Mouse (Mus musculus) neural tube, embryonic 11.5 days (tissue): ENCODE results near the gene Map2k6. TPM values are rescaled to one million over a fixed set of nuclear protein-coding genes. Genes with fewer than 3 reads are reported as not detected.

Source experiments
- ATAC-seq: fragments of 200-750 bp; cut with Nextera tagmentation; 2 replicates; pipeline ENCODE4 v1.8.0; 2017; ENCODE audit warnings: moderate number of reproducible peaks, mild to moderate bottlenecking, moderate TSS enrichment, moderate library complexity; ENCODE audit not compliant: insufficient read depth, low FRiP score, low TSS enrichment
- DNase-seq: peaks from one replicate; pipeline ENCODE4 v3.0.0-alpha.2; 2015; ENCODE audit warnings: low spot score
- H3K27ac ChIP-seq: fragments of 300-500 bp; sonication (generic); 2 replicates; pipeline ENCODE4 v1.5.1; 2014; ENCODE audit warnings: low read depth, mild to moderate bottlenecking, low read length
- H3K27me3 ChIP-seq: fragments of 300-500 bp; sonication (generic); 2 replicates; pipeline ENCODE4 v1.6.1; 2014; ENCODE audit warnings: mild to moderate bottlenecking, low read length, mixed read lengths; ENCODE audit not compliant: control insufficient read depth, insufficient read depth
- H3K36me3 ChIP-seq: fragments of 300-500 bp; sonication (generic); 2 replicates; pipeline ENCODE4 v1.6.1; 2014; ENCODE audit warnings: mild to moderate bottlenecking, low read length, moderate library complexity, mixed read lengths; ENCODE audit not compliant: control insufficient read depth, insufficient read depth
- H3K4me1 ChIP-seq: fragments of 300-500 bp; sonication (generic); 2 replicates; pipeline ENCODE4 v1.6.1; 2014; ENCODE audit warnings: low read length, mixed read lengths; ENCODE audit not compliant: control insufficient read depth, insufficient read depth
- H3K4me2 ChIP-seq: fragments of 300-500 bp; sonication (generic); 2 replicates; pipeline ENCODE4 v1.6.1; 2014; ENCODE audit warnings: low read depth, mild to moderate bottlenecking, moderate library complexity
- H3K4me3 ChIP-seq: fragments of 300-500 bp; sonication (generic); 2 replicates; pipeline ENCODE4 v1.5.1; 2014; ENCODE audit warnings: low read depth, low read length
- H3K9ac ChIP-seq: fragments of 300-500 bp; sonication (generic); 2 replicates; pipeline ENCODE4 v1.6.1; 2014; ENCODE audit warnings: mild to moderate bottlenecking, low read length
- H3K9me3 ChIP-seq: fragments of 300-500 bp; sonication (generic); 2 replicates; pipeline ENCODE4 v1.6.1; 2016; ENCODE audit warnings: low read length; ENCODE audit not compliant: control insufficient read depth
- WGBS: fragments of 180-500 bp; shearing (Covaris S2); extraction: QIAGEN DNeasy Blood & Tissue Kit; methylation state at CpG from one replicate; pipeline ENCODE4 v1.1.7; 2014; 5-methylcytosine and 5-hydroxymethylcytosine counted together
- polyA plus RNA-seq: library from polyadenylated mRNA; unstranded; fragments of >200 nt; fragmentation: Nextera tagmentation; extraction: Ambion mirVana; gene quantifications from 2 replicates; pipeline ENCODE4 v1.2.1, GENCODE M21; 2014

Map2k6 gene
- polyA plus RNA-seq, 1 experiment from 2014 or later: 32.1 TPM

DNA sequence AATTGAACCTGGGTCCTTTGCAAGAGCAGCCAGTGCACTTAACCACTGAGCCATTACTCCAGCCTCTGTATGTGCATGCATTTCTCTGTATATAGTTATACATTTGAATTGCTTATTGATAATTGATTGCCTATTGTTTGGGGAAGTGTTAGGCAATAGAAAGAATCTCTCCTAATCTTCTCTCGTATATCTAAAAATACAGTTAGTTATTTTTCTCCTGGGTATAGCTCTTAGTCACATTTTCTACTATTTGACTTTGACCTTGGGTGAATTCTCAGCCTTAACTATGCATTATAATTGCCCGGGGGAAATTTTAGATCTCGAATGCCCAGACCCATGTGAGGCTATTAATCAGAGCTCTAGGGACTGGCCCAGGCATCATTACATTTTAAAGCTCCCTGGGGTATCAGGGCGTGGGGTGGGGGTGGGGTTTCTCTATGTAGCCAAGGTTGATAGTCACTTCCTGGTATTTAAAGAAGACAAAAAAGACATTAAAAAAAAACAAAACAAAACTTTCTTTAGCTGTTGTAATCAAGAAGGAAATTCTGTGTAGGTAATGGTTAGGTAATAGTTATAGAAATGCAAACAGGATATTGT, 39.9 kb downstream of the Map2k6 start:
- 44% methylated on average over 4 of the region's 4 CpGs for WGBS
- DNase-seq: no peak
- Histone ChIP-seq H3K27ac (no peak overlapping the region), H3K4me1 (no peaks in the 10 kb centered on the region), H3K4me3 (no peak overlapping the region), H3K9me3 (no peaks in the 10 kb centered on the region), H3K9ac (no peak overlapping the region), H3K36me3 (no peaks in the 10 kb centered on the region), H3K4me2 (no peak overlapping the region), H3K27me3 (no peaks in the 10 kb centered on the region)
- no peak for ATAC-seq

- H3K27me3 ChIP-seq: no peaks in the 10 kb centered on the region
- H3K9ac ChIP-seq: no peak overlapping the region
- no peaks in the 10 kb centered on the region for H3K9me3 ChIP-seq
- H3K27ac ChIP-seq: no peak overlapping the region
- DNase-seq (peak; percentile 45), ATAC-seq (no peak)
- H3K4me1 ChIP-seq: no peaks in the 10 kb centered on the region
- H3K4me3 ChIP-seq: no peak overlapping the region
- no peak overlapping the region for H3K4me2 ChIP-seq
- no peaks in the 10 kb centered on the region for H3K36me3 ChIP-seq
- WGBS: 42% methylated on average over 7 of the region's 7 CpGs
These were observed 40.4 kb downstream of the Map2k6 start for GRCm38 (mm10) chr11:110439354-110439753.

DNA sequence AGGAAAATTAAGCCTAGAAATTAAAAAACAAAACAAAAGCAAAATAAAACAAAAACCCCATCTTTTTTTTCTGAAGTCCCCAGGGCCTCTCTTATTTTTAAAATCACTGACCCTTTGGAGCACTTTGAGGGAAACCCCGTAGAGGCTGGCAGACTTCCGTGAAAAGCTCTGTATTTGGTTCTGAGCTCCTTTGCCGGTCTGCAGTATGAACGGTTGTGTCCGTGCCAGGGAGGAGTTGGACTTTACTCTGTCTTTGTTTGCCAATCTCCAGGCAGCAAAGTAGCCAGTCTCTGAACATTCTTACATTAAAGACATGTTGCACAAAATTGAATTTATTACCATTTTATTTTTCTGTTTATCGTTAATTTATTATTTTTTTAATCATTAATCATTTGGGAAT, 45.7 kb downstream of the Map2k6 start:
- peaks cover 17% of the 10 kb centered on the region for H3K4me1 ChIP-seq
- 79% methylated on average over 6 of the region's 6 CpGs for WGBS
- no peaks in the 10 kb centered on the region for H3K9me3 ChIP-seq
- H3K27me3 ChIP-seq: no peaks in the 10 kb centered on the region
- H3K4me3 ChIP-seq: no peak overlapping the region
- ATAC-seq (no peak), DNase-seq (no peak)
- H3K4me2 ChIP-seq: no peak overlapping the region
- no peak overlapping the region for H3K27ac ChIP-seq
- no peaks in the 10 kb centered on the region for H3K36me3 ChIP-seq
- no peak overlapping the region for H3K9ac ChIP-seq

DNA sequence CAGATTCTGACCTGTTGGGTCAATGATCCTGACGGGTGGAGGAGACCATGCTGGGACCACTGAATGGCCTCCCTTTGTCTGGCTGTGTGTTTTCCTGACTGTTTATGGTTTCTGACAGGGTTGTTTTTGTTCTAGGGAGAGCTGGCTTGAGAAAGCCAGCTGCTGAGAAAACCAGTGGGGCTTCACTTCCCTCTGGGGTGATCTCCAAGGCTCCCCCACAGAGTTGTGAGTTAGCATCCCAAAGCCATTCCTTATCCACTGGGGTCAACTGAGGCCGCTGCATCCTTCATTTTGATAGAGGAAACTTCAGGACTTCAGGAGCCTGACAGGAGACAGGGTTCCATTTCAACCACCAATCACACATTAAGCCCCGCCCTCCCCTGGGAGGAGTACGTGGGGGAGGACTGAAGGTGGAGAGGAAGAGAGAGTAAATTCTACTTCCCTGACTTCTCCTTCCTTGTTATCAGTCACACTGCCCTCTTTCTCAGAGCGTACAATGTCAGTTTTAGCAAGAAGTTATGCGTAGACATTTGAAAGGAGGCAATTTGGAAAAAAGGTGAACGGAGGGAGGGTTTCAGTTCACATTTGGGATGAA, 49.3 kb downstream of the Map2k6 start:
- Histone ChIP-seq H3K4me3 (peak overlapping the region; percentile 10; the same call in 1 of the 2 replicates), H3K9ac (no peak overlapping the region), H3K9me3 (no peaks in the 10 kb centered on the region), H3K4me2 (peak overlapping the region; percentile 42), H3K4me1 (peaks cover 21% of the 10 kb centered on the region), H3K27ac (no peak overlapping the region), H3K27me3 (no peaks in the 10 kb centered on the region), H3K36me3 (no peaks in the 10 kb centered on the region)
- WGBS: 0% methylated on average over 7 of the region's 7 CpGs
- DNase-seq (peak; percentile 57), ATAC-seq (peak; percentile 66)

- H3K4me1 ChIP-seq: peaks cover 21% of the 10 kb centered on the region
- H3K4me3 ChIP-seq: peak overlapping the region; percentile 10; the same call in 1 of the 2 replicates
- peak overlapping the region; percentile 42 for H3K4me2 ChIP-seq
- H3K36me3 ChIP-seq: no peaks in the 10 kb centered on the region
- peak overlapping the region; percentile 32; the same call in 1 of the 2 replicates for H3K9ac ChIP-seq
- DNase-seq: peak; percentile 35
- 4% methylated on average over 12 of the region's 12 CpGs for WGBS
- H3K27ac ChIP-seq: no peak overlapping the region
- peak; percentile 29; the same call in 1 of the 2 replicates for ATAC-seq
- H3K9me3 ChIP-seq: no peaks in the 10 kb centered on the region
- no peaks in the 10 kb centered on the region for H3K27me3 ChIP-seq
These were observed 49.8 kb downstream of the Map2k6 start for GRCm38 (mm10) chr11:110448726-110449161.

DNA sequence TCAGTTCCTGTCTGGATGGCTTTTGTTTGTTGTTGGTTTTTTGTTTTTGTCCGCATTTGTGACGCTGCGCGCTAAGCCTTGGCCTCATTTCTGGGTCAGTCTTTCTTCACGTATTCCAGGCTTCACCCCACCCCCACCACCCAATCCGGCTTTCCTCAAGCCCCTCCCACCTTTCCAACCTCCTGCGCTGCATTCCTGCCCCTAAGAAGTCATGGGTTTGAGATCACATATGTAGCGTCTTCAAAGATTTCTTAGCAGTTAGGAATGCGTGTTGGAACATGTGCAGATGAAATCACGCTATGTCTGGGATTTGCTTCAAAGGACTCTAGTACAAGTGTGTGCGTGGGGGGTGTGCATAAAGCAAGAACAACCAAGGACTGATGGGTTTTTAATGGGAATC, 50.3 kb downstream of the Map2k6 start:
- Histone ChIP-seq H3K4me3 (no peak overlapping the region), H3K9ac (peak overlapping the region; percentile 32; the same call in 1 of the 2 replicates), H3K36me3 (no peaks in the 10 kb centered on the region), H3K4me1 (peaks cover 21% of the 10 kb centered on the region), H3K27ac (no peak overlapping the region), H3K9me3 (no peaks in the 10 kb centered on the region), H3K27me3 (no peaks in the 10 kb centered on the region), H3K4me2 (peak overlapping the region; percentile 42)
- 3% methylated on average over 11 of the region's 11 CpGs for WGBS
- DNase-seq (peak; percentile 34), ATAC-seq (no peak)

DNA sequence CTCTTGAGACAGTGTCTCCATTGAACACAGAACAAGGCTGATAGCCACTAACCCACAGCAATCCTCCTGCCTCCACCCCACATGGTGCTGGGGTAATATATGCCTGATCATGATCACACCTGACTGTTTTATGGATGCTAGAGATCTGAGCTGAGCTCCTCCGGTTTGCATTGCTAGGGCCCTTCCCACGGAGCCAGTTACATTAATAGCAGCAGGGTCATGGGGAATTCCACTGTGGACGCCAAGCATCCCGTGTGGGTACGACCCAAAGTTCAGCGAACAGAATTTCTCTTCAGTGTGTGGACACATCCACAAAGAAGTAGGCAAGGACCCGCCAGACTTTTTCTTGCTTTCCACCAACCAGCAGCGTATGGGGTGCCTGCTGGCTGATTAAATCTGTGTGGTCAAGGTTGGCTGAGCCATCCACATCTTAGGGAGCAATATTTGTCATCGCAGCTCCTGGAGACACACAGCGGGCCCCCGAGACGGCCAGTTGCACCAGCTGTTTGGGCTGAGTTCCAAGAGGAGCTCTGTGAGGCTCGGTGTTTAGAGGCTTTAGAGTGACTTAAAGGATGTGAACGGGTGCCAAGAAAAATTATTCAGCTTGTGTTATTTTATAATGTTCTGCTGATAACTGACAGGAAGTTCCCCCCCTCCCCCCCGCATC, 51.3 kb downstream of the Map2k6 start:
- peaks cover 21% of the 10 kb centered on the region for H3K4me1 ChIP-seq
- H3K4me3 ChIP-seq: no peak overlapping the region
- H3K4me2 ChIP-seq: no peak overlapping the region
- H3K27me3 ChIP-seq: no peaks in the 10 kb centered on the region
- H3K27ac ChIP-seq: no peak overlapping the region
- no peak for ATAC-seq
- WGBS: 53% methylated on average over 15 of the region's 15 CpGs
- H3K9ac ChIP-seq: no peak overlapping the region
- H3K36me3 ChIP-seq: no peaks in the 10 kb centered on the region
- no peaks in the 10 kb centered on the region for H3K9me3 ChIP-seq
- no peak for DNase-seq

DNA sequence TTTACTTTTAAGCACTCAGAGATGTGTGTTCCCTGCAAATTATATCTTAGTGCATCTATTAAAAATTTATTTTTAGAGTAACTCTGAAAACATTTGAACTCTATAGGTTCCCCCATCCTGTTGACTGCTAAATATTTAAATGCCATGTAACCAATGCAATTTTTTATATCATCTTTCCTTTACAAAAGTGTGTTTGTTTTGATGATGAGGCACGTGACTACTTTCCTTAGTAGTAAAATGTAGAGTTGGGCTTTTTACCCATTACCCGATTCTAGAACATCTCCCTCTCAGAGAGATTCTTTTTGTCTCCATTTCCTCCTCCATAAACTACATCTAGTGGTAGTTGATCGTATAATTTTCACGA, 51.8 kb downstream of the Map2k6 start:
- Histone ChIP-seq H3K4me3 (no peak overlapping the region), H3K9ac (no peak overlapping the region), H3K4me1 (peaks cover 21% of the 10 kb centered on the region), H3K27ac (no peak overlapping the region), H3K36me3 (no peaks in the 10 kb centered on the region), H3K9me3 (no peaks in the 10 kb centered on the region), H3K27me3 (no peaks in the 10 kb centered on the region), H3K4me2 (no peak overlapping the region)
- 93% methylated on average over 4 of the region's 4 CpGs for WGBS
- no peak for DNase-seq
- ATAC-seq: no peak

GRCm38 (mm10) chr11:110451590-110451989, 52.7 kb downstream of the Map2k6 start:
- no peaks in the 10 kb centered on the region for H3K9me3 ChIP-seq
- 71% methylated on average over 7 of the region's 7 CpGs for WGBS

More at GRCm38 (mm10) chr11:110451590-110451989, 52.7 kb downstream of the Map2k6 start:
- H3K4me3 ChIP-seq: no peak overlapping the region
- no peak overlapping the region for H3K27ac ChIP-seq
- no peaks in the 10 kb centered on the region for H3K36me3 ChIP-seq
- ATAC-seq: no peak
- H3K9ac ChIP-seq: no peak overlapping the region
- no peaks in the 10 kb centered on the region for H3K27me3 ChIP-seq
- no peak for DNase-seq
- no peak overlapping the region for H3K4me2 ChIP-seq
- H3K4me1 ChIP-seq: peaks cover 21% of the 10 kb centered on the region
